Mouse (Mus musculus): ENCODE results near the gene Liph.

GRCm38 (mm10) chr16:21987956-21988355 is 7.5 kb downstream of the Liph start:
- TF ChIP-seq POLR2A (IDR thresholded peaks at IDR 0.05; ENCODE audit: borderline replicate concordance, extremely low read depth, insufficient read depth, insufficient read length, poor library complexity, severe bottlenecking) (no peak), CTCF (IDR thresholded peaks at IDR 0.05; ENCODE audit: borderline replicate concordance, extremely low read depth, insufficient read depth, insufficient read length) (no peak)
